ENCODE assay signal across 15 mouse cellular contexts in the genomic region with DNA sequence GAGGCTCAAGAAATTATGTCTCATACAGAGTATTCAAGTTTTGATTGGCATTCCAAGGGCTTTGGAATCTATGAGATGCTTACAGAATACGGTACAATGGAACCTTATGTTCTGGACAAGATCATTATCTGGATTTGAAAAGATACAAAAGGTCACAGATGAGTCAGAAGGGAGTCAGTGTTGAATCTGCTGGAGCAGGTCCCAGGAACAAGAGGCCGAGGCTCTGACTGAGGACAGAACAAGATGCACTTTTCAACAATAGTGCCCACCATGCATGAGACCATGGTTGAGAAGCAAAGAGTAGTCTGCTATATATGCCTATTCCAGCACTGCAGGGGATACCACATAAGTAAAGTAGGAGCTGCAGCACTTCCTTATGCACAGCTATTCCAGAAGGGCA.
"Had no signal": no experiment of that assay in that cellular context is flagged by ENCODE, and none has a peak within 500 bp of the region (broad histone marks: within the 10 kb centered on the region; RNA-seq: fewer than 3 reads in every experiment).

No protein-coding gene starts in this region.

- DNase-seq: kidney, postnatal 25 days; left cerebral cortex, postnatal 4 days; lung, adult 2 months; lung, postnatal 36 days; midbrain, embryonic 14.5 days; right cerebral cortex, postnatal 4 days; spleen, adult 18-20 months; thymus, adult 2 months; thymus, postnatal 25 days had no signal

- H3K36me3 ChIP-seq: limb, embryonic 13.5 days; midbrain, embryonic 10.5 days; stomach, embryonic 15.5 days had no signal

- H3K27me3 ChIP-seq: stomach, embryonic 15.5 days had no signal

- H3K4me1 ChIP-seq: limb, embryonic 13.5 days; midbrain, embryonic 10.5 days; stomach, embryonic 15.5 days had no signal

- H3K4me3 ChIP-seq: layer of hippocampus, adult 2 months; limb, embryonic 13.5 days; midbrain, embryonic 10.5 days; myocyte; stomach, embryonic 15.5 days had no signal

- H3K9ac ChIP-seq: limb, embryonic 13.5 days; liver, embryonic 14.5 days; stomach, embryonic 15.5 days had no signal

- H3K27ac ChIP-seq: layer of hippocampus, adult 2 months; limb, embryonic 13.5 days; liver, embryonic 14.5 days; midbrain, embryonic 10.5 days; stomach, embryonic 15.5 days had no signal
